Mouse (Mus musculus) ovary, postnatal 36 days (tissue): ENCODE results near the gene Papln.

ENCODE experiments used
- DNase-seq: peaks from one replicate; pipeline ENCODE4 v3.0.0; 2022; ENCODE audit warnings: low spot score, mixed read lengths

Gene Papln

GRCm38 (mm10) chr12:83763311-83764043, at the start of gene Papln:
Gene Papln, plus strand, starts transcription at chr12:83763634.
- DNase-seq = peak; percentile 26

- no peak for DNase-seq
Measured at GRCm38 (mm10) chr12:83713749-83714148, 49.7 kb upstream of the Papln start.

GRCm38 (mm10) chr12:83716416-83717184, 46.8 kb upstream of the Papln start:
- DNase-seq = peak; percentile 40

- DNase-seq = no peak
Measured at GRCm38 (mm10) chr12:83719431-83719830, 44.0 kb upstream of the Papln start.

- no peak for DNase-seq
Measured at GRCm38 (mm10) chr12:83721281-83721680, 42.2 kb upstream of the Papln start.

GRCm38 (mm10) chr12:83723037-83723436, 40.4 kb upstream of the Papln start:
- DNase-seq = no peak

- DNase-seq = no peak
Measured at GRCm38 (mm10) chr12:83726510-83727308, 36.7 kb upstream of the Papln start.

GRCm38 (mm10) chr12:83732225-83732624, 31.2 kb upstream of the Papln start:
- no peak for DNase-seq

- DNase-seq = no peak
Measured at GRCm38 (mm10) chr12:83734047-83734446, 29.4 kb upstream of the Papln start.

- no peak for DNase-seq
Measured at GRCm38 (mm10) chr12:83736236-83736635, 27.2 kb upstream of the Papln start.

- DNase-seq = no peak
Measured at GRCm38 (mm10) chr12:83738651-83739050, 24.8 kb upstream of the Papln start.

- no peak for DNase-seq
Measured at GRCm38 (mm10) chr12:83741722-83742121, 21.7 kb upstream of the Papln start.

- no peak for DNase-seq
Measured at GRCm38 (mm10) chr12:83742834-83743233, 20.6 kb upstream of the Papln start.

GRCm38 (mm10) chr12:83743712-83744111, 19.7 kb upstream of the Papln start:
- no peak for DNase-seq

- no peak for DNase-seq
Measured at GRCm38 (mm10) chr12:83749186-83749585, 14.2 kb upstream of the Papln start.

GRCm38 (mm10) chr12:83752495-83752894, 10.9 kb upstream of the Papln start:
- peak; percentile 54 for DNase-seq

- DNase-seq = no peak
Measured at GRCm38 (mm10) chr12:83758735-83759134, 4.7 kb upstream of the Papln start.

- DNase-seq = no peak
Measured at GRCm38 (mm10) chr12:83760201-83760600, 3.2 kb upstream of the Papln start.

GRCm38 (mm10) chr12:83762706-83763105, 728 bp upstream of the Papln start:
- peak; percentile 23 for DNase-seq

- peak; percentile 42 for DNase-seq
Measured at GRCm38 (mm10) chr12:83764044-83764365, 571 bp downstream of the Papln start.

GRCm38 (mm10) chr12:83764519-83764918, 1.1 kb downstream of the Papln start:
- no peak for DNase-seq

GRCm38 (mm10) chr12:83765965-83766603, 2.6 kb downstream of the Papln start:
- DNase-seq = no peak
